ENCODE assay signal across 15 mouse cellular contexts in genomic region chr1:30515846-30516245, GRCm38 (mm10).
DNase-seq lines count a peak whose midpoint lies in the region.
"Had no signal": no experiment of that assay in that cellular context is flagged by ENCODE, and none has a peak within 500 bp of the region (broad histone marks: within the 10 kb centered on the region; RNA-seq: fewer than 3 reads in every experiment).

No protein-coding gene starts in this region.

- peak; percentile 84 for DNase-seq in heart, adult 11 months
- no peak for DNase-seq in heart, postnatal 25 days (ENCODE audit: low spot score)
- DNase-seq in R1 (ENCODE audit: low read depth, low spot score) = peak; percentile 56
- no peak for DNase-seq in cerebellum, adult 9-10 months
- DNase-seq: adrenal gland, adult 2 months; adrenal gland, adult 8-10 months; adrenal gland, postnatal 10 days; adrenal gland, postnatal 14 days; adrenal gland, postnatal 25 days; adrenal gland, postnatal 36 days; B cell, adult 2 months; cerebellum, adult 11 months; cerebellum, adult 11-12 months; cerebellum, adult 18-20 months; cerebellum, adult 2 months had no signal

- intact Hi-C loops in heart, postnatal 25 days (cut with DNase I) = no loop called here

Comparison
In these comparisons a context has a peak if more than half of its experiments do, and no peak if none do; other contexts are left out.
1. DNase-seq: peak in heart, adult 11 months (single experiment) and R1 (single experiment); none in heart, postnatal 25 days (single experiment) and cerebellum, adult 9-10 months (single experiment).